Mouse (Mus musculus): ENCODE data around the gene Ehbp1.

Ehbp1 gene

GRCm38 (mm10) chr11:22196776-22197175 is 145.3 kb downstream of the Ehbp1 start:
- no peak for DNase-seq (ENCODE audit: low spot score)

- DNase-seq (ENCODE audit: low spot score), result no peak
Observed at GRCm38 (mm10) chr11:22194607-22195006, 147.5 kb downstream of the Ehbp1 start.

GRCm38 (mm10) chr11:22190576-22190975 is 151.5 kb downstream of the Ehbp1 start:
- no peak for DNase-seq (ENCODE audit: low spot score)

GRCm38 (mm10) chr11:22189970-22190369 is 152.1 kb downstream of the Ehbp1 start:
- DNase-seq (ENCODE audit: low spot score), result no peak

- no peak for DNase-seq (ENCODE audit: low spot score)
Observed at GRCm38 (mm10) chr11:22181530-22182501, 160.3 kb downstream of the Ehbp1 start.

- no peak for DNase-seq (ENCODE audit: low spot score)
Observed at GRCm38 (mm10) chr11:22180146-22180545, 161.9 kb downstream of the Ehbp1 start.

- no peak for DNase-seq (ENCODE audit: low spot score)
Observed at GRCm38 (mm10) chr11:22178569-22178968, 163.5 kb downstream of the Ehbp1 start.

GRCm38 (mm10) chr11:22174311-22174710 is 167.8 kb downstream of the Ehbp1 start:
- no peak for DNase-seq (ENCODE audit: low spot score)

GRCm38 (mm10) chr11:22170962-22171638 is 171.0 kb downstream of the Ehbp1 start:
- no peak for DNase-seq (ENCODE audit: low spot score)

GRCm38 (mm10) chr11:22157882-22158281 is 184.2 kb downstream of the Ehbp1 start:
- DNase-seq (ENCODE audit: low spot score), result no peak

GRCm38 (mm10) chr11:22156182-22156581 is 185.9 kb downstream of the Ehbp1 start:
- DNase-seq (ENCODE audit: low spot score), result no peak

- no peak for DNase-seq (ENCODE audit: low spot score)
Observed at GRCm38 (mm10) chr11:22155366-22156095, 186.6 kb downstream of the Ehbp1 start.

GRCm38 (mm10) chr11:22154501-22155294 is 187.4 kb downstream of the Ehbp1 start:
- no peak for DNase-seq (ENCODE audit: low spot score)

- DNase-seq (ENCODE audit: low spot score), result no peak
Observed at GRCm38 (mm10) chr11:22140737-22141136, 201.4 kb downstream of the Ehbp1 start.

- DNase-seq (ENCODE audit: low spot score), result no peak
Observed at GRCm38 (mm10) chr11:22138466-22138865, 203.6 kb downstream of the Ehbp1 start.

GRCm38 (mm10) chr11:22125188-22125587 is 216.9 kb downstream of the Ehbp1 start:
- DNase-seq (ENCODE audit: low spot score), result no peak

GRCm38 (mm10) chr11:22118853-22119252 is 223.2 kb downstream of the Ehbp1 start:
- DNase-seq (ENCODE audit: low spot score), result no peak

- no peak for DNase-seq (ENCODE audit: low spot score)
Observed at GRCm38 (mm10) chr11:22112161-22112560, 229.9 kb downstream of the Ehbp1 start.

GRCm38 (mm10) chr11:22089346-22089745 is 252.7 kb downstream of the Ehbp1 start:
- no peak for DNase-seq (ENCODE audit: low spot score)

GRCm38 (mm10) chr11:22063352-22063751 is 278.7 kb downstream of the Ehbp1 start:
- DNase-seq (ENCODE audit: low spot score), result no peak

- no peak for DNase-seq (ENCODE audit: low spot score)
Observed at GRCm38 (mm10) chr11:22061660-22062059, 280.4 kb downstream of the Ehbp1 start.

GRCm38 (mm10) chr11:22057538-22057937 is 284.6 kb downstream of the Ehbp1 start:
- no peak for DNase-seq (ENCODE audit: low spot score)

Measured in ovary, postnatal 14 days (tissue).